Comparison of ENCODE assay signal across 29 mouse cellular contexts in the genomic region with DNA sequence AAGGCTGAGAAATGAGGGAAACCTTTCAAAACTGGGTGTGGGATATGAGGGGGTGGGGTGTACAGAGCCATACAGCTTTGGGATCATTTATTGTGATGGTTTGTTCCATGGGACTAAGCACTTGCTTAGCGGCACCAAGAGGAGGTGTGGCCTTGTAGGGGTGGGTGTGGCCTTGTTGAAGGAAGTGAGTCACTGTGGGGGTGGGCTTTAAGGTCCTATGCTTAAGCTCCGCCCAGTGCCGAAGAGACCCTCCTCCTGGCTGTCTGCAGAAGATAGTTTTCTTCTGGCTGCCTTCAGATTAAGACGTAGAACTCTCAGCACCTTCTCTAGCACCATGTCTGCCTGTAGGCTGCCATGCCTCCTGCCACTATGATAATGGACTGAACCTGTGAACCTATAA. TPM values are rescaled to one million over a fixed set of nuclear protein-coding genes. Genes with fewer than 3 reads are reported as not detected.
"Had no signal": no experiment of that assay in that cellular context is flagged by ENCODE, and none has a peak within 500 bp of the region (broad histone marks: within the 10 kb centered on the region; RNA-seq: fewer than 3 reads in every experiment).

No protein-coding gene starts in this region.

- H3K4me2 ChIP-seq: embryonic facial prominence, embryonic 12.5 days; embryonic facial prominence, embryonic 13.5 days; embryonic facial prominence, embryonic 15.5 days; forebrain, embryonic 12.5 days; forebrain, embryonic 13.5 days; forebrain, embryonic 15.5 days had no signal

- H3K9me3 ChIP-seq: embryonic facial prominence, embryonic 10.5 days; embryonic facial prominence, embryonic 12.5 days; embryonic facial prominence, embryonic 13.5 days; embryonic facial prominence, embryonic 15.5 days; forebrain, embryonic 10.5 days; forebrain, embryonic 12.5 days; forebrain, embryonic 13.5 days; forebrain, embryonic 15.5 days; heart, embryonic 10.5 days had no signal

- H3K9ac ChIP-seq: embryonic facial prominence, embryonic 12.5 days; embryonic facial prominence, embryonic 13.5 days; embryonic facial prominence, embryonic 15.5 days; forebrain, embryonic 12.5 days; forebrain, embryonic 13.5 days; forebrain, embryonic 15.5 days; forebrain, postnatal 0 days had no signal

- ATAC-seq: forebrain, embryonic 13.5 days; forebrain, embryonic 14.5 days; forebrain, embryonic 15.5 days; forebrain, embryonic 16.5 days; forebrain, postnatal 0 days had no signal

- DNase-seq: cerebellum, adult 9-10 months; cerebellum, adult 9-11 months; cerebellum, postnatal 10 days; cerebellum, postnatal 14 days; cerebellum, postnatal 25 days; cerebellum, postnatal 36 days; embryo, embryonic 11 days; forebrain, postnatal 0 days; gastrocnemius, adult 2 months; gastrocnemius, postnatal 10 days; gastrocnemius, postnatal 14 days; gastrocnemius, postnatal 25 days; gastrocnemius, postnatal 36 days; heart, adult 18-20 months; heart, adult 2 months had no signal

- H3K27ac ChIP-seq: embryonic facial prominence, embryonic 10.5 days; embryonic facial prominence, embryonic 12.5 days; embryonic facial prominence, embryonic 13.5 days; embryonic facial prominence, embryonic 15.5 days; forebrain, embryonic 10.5 days; forebrain, embryonic 12.5 days; forebrain, embryonic 13.5 days; forebrain, embryonic 15.5 days; gastrocnemius, adult 2 months; heart, adult 2 months; heart, embryonic 10.5 days had no signal

- H3K4me3 ChIP-seq: embryonic facial prominence, embryonic 10.5 days; embryonic facial prominence, embryonic 12.5 days; embryonic facial prominence, embryonic 13.5 days; embryonic facial prominence, embryonic 15.5 days; erythroblast, embryonic 14.5 days; forebrain, embryonic 10.5 days; forebrain, embryonic 12.5 days; forebrain, embryonic 13.5 days; forebrain, embryonic 15.5 days; gastrocnemius, adult 2 months; heart, adult 2 months; heart, embryonic 10.5 days had no signal

- H3K36me3 ChIP-seq: embryonic facial prominence, embryonic 10.5 days; embryonic facial prominence, embryonic 12.5 days; embryonic facial prominence, embryonic 13.5 days; embryonic facial prominence, embryonic 15.5 days; forebrain, embryonic 10.5 days; forebrain, embryonic 12.5 days; forebrain, embryonic 15.5 days; heart, embryonic 10.5 days had no signal

- H3K27me3 ChIP-seq: embryonic facial prominence, embryonic 15.5 days; forebrain, embryonic 13.5 days; forebrain, embryonic 15.5 days had no signal

- H3K4me1 ChIP-seq: embryonic facial prominence, embryonic 15.5 days; forebrain, embryonic 10.5 days; forebrain, embryonic 12.5 days; forebrain, embryonic 13.5 days; forebrain, embryonic 15.5 days had no signal

RNA-seq across cellular contexts. Expression of gene Cdk1, which starts 36.8 kb away (rescaled TPM):
- total RNA-seq: gastrocnemius, adult 18-20 months; gastrocnemius, adult 2 months; gastrocnemius, adult 8-10 months had no signal
